12 mouse cellular contexts compared by ENCODE assay signal in the genomic region with DNA sequence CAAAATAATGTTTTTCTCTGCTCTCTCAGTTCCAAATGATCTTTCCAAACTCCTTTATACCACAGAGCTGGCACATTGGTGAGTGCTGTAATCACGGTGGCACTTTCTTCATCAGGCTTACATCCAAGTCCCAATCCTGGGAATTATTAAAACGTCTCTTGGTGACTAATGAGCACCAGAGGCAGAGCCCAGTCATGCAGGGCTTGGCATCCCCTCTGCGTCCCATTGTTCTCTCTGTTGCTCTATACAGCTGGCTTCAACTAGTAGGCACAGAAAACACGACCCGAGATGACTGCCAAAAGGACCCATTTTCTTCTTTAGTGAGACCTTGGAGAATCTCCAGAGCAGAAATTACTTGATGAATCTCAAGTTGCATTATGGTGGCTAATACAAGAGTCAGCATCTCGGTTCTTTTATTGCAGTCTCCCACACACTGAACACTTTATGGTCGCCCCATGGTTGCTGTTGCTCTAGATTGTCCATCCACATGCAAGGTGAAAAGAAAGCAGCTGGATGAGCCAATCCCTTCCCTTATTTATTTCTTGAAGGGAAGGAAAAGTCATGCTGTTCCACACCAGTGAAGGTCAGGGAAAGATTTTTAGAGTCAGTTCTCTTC.
A peak's percentile ranks its signal among the peaks of the same experiment; 100 is the strongest.
DNase-seq lines count a peak whose midpoint lies in the region; ATAC-seq lines count a peak whose summit lies in the region.
"Had no signal": no experiment of that assay in that cellular context is flagged by ENCODE, and none has a peak within 500 bp of the region (broad histone marks: within the 10 kb centered on the region; RNA-seq: fewer than 3 reads in every experiment).

No protein-coding gene starts in this region.

- H3K9me3 ChIP-seq in embryonic facial prominence, embryonic 14.5 days (ENCODE audit: control insufficient read depth, low read length): no peaks in the 10 kb centered on the region
- H3K9me3 ChIP-seq in embryonic facial prominence, embryonic 10.5 days: no peaks in the 10 kb centered on the region
- H3K9me3 ChIP-seq: embryonic facial prominence, embryonic 12.5 days; neural tube, embryonic 13.5 days had no signal

- H3K27me3 ChIP-seq in embryonic facial prominence, embryonic 14.5 days (replicated peaks; ENCODE audit: control insufficient read depth, insufficient read depth, low read length): no peaks in the 10 kb centered on the region
- H3K27me3 ChIP-seq in embryonic facial prominence, embryonic 10.5 days (replicated peaks; ENCODE audit: low read depth, poor library complexity, severe bottlenecking): no peaks in the 10 kb centered on the region
- H3K27me3 ChIP-seq: embryonic facial prominence, embryonic 12.5 days; neural tube, embryonic 13.5 days had no signal

- no peaks in the 10 kb centered on the region for H3K36me3 ChIP-seq in embryonic facial prominence, embryonic 14.5 days (ENCODE audit: control insufficient read depth, insufficient read depth, low read length)
- no peaks in the 10 kb centered on the region for H3K36me3 ChIP-seq in embryonic facial prominence, embryonic 10.5 days (replicated peaks)
- H3K36me3 ChIP-seq: embryonic facial prominence, embryonic 12.5 days; neural tube, embryonic 13.5 days had no signal

- no peak overlapping the region for H3K4me2 ChIP-seq in embryonic facial prominence, embryonic 14.5 days (ENCODE audit: low read depth, low read length)
- H3K4me2 ChIP-seq: embryonic facial prominence, embryonic 12.5 days; neural tube, embryonic 13.5 days had no signal

- H3K9ac ChIP-seq in embryonic facial prominence, embryonic 14.5 days (ENCODE audit: low read depth, low read length): no peak overlapping the region
- H3K9ac ChIP-seq: embryonic facial prominence, embryonic 12.5 days; neural tube, embryonic 13.5 days had no signal

- no peak overlapping the region for H3K27ac ChIP-seq in embryonic facial prominence, embryonic 14.5 days (replicated peaks; ENCODE audit: low read depth, low read length)
- no peak overlapping the region for H3K27ac ChIP-seq in embryonic facial prominence, embryonic 10.5 days (replicated peaks)
- H3K27ac ChIP-seq: embryonic facial prominence, embryonic 12.5 days; neural tube, embryonic 13.5 days had no signal

- DNase-seq in embryonic facial prominence, embryonic 14.5 days (ENCODE audit: low spot score): peak; percentile 32
- no peak for DNase-seq in embryonic facial prominence, embryonic 10.5 days (ENCODE audit: low spot score)
- peak; percentile 64 for DNase-seq in cerebellum, adult 11-12 months
- DNase-seq in frontal cortex, postnatal 36 days (ENCODE audit: low spot score in 2 of 2): peak; percentile 15 to 32
- peak; percentile 67 for DNase-seq in left cerebral cortex, postnatal 4 days
- no peak for DNase-seq in kidney, adult 11 months
- DNase-seq: kidney, adult 2 months; lung, postnatal 4 days had no signal

- intact Hi-C loops in left cerebral cortex, postnatal 4 days (cut with DNase I): no loop called here

- no peak overlapping the region for H3K4me3 ChIP-seq in embryonic facial prominence, embryonic 14.5 days (ENCODE audit: low read depth, low read length)
- no peak overlapping the region for H3K4me3 ChIP-seq in embryonic facial prominence, embryonic 10.5 days
- H3K4me3 ChIP-seq: embryonic facial prominence, embryonic 12.5 days; neural tube, embryonic 13.5 days had no signal

- WGBS in embryonic facial prominence, embryonic 14.5 days: 66% methylated on average over 7 of the region's 7 CpGs
- WGBS in embryonic facial prominence, embryonic 10.5 days: 78% methylated on average over 7 of the region's 7 CpGs

- ATAC-seq in embryonic facial prominence, embryonic 14.5 days (ENCODE audit: low read depth): no peak
- no peak for ATAC-seq in erythroid progenitor cell, adult 5-6 weeks (replicated peaks; ENCODE audit: low FRiP score, poor library complexity, severe bottlenecking)
- ATAC-seq in erythroblast, adult 5-6 weeks (replicated peaks; ENCODE audit: low FRiP score, poor library complexity, severe bottlenecking): no peak

- H3K4me1 ChIP-seq in embryonic facial prominence, embryonic 14.5 days (ENCODE audit: control insufficient read depth, insufficient read depth, low read length): no peaks in the 10 kb centered on the region
- no peaks in the 10 kb centered on the region; the same call in 1 of the 2 replicates for H3K4me1 ChIP-seq in embryonic facial prominence, embryonic 10.5 days
- H3K4me1 ChIP-seq: embryonic facial prominence, embryonic 12.5 days; neural tube, embryonic 13.5 days had no signal

Comparison
In these comparisons a context has a peak if more than half of its experiments do, and no peak if none do; other contexts are left out.
1. DNase-seq: peak in embryonic facial prominence, embryonic 14.5 days (single experiment), cerebellum, adult 11-12 months (single experiment), frontal cortex, postnatal 36 days (2 of 2) and left cerebral cortex, postnatal 4 days (single experiment); none in embryonic facial prominence, embryonic 10.5 days (single experiment) and kidney, adult 11 months (single experiment).